Mouse (Mus musculus) embryonic fibroblast, embryonic 13.5 days (primary cell): Measurements from ENCODE around the gene Fkbp15.

ENCODE experiments used
- CTCF ChIP-seq: IDR thresholded peaks from 2 replicates; pipeline ENCODE4 v1.5.1; 2011; ENCODE audit warnings: mild to moderate bottlenecking, control low read depth, low read length, moderate library complexity, borderline replicate concordance; ENCODE audit not compliant: insufficient read depth
- POLR2A ChIP-seq: IDR thresholded peaks from 2 replicates; pipeline ENCODE4 v1.6.1; 2011; ENCODE audit warnings: low read depth, mild to moderate bottlenecking, control low read depth, low read length, moderate library complexity

DNA sequence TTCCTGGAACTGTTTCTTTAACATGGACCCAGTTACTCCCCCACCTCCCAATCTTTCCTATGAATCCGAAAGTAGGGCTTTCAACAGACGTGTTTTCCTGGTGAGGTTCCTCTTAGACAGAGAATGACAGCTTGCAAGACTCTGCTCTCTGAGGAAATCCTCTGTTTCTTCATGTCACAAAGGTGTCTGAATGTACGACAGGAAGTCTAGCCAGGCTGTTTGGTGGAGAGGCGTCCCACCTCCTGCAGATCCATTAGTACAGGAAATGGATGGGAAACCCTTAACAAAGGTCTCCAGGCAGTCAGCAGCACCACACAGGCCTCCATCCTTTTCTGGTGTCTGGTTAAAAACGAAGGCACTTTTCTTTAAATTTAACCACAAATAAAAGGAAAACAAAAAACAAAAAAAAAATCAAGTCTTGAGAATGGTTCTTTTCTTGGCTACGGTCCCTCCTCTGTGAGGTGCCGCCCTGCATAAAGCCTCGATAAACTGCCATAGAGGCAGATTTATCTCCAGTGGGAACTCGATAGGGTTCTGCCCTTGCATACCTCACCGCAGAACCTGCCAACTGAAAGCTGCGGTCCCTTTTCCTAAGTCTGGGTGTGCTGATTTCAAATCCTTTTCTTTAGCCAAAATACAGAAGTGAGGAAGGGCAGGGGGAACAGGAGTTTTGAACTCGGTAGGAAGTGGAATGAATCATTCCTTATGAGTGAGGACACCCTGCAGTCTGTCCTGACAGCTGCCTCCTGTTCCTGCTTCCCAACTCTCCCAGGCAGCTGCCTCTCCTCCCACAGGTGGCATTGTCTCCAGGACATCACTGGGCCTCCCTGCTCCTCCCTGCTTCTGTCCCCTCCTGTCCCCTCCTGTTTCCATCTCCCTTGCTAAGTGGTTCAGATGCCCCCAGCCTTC is 73.1 kb downstream of the Fkbp15 start:
- TF ChIP-seq POLR2A: no peak
- no peak for TF ChIP-seq CTCF
